Mouse (Mus musculus) kidney, postnatal 0 days (tissue): Measurements from ENCODE around the gene Rapgef4. TPM values are rescaled to one million over a fixed set of nuclear protein-coding genes. Genes with fewer than 3 reads are reported as not detected.

ENCODE experiments used
- ATAC-seq: fragments of 200-750 bp; cut with Nextera tagmentation; replicated peaks from 2 replicates; pipeline ENCODE4 v1.8.0; 2017; ENCODE audit warnings: low read depth, moderate number of reproducible peaks, moderate TSS enrichment, moderate library complexity; ENCODE audit not compliant: low FRiP score
- DNase-seq: peaks from one replicate; pipeline ENCODE4 v3.0.0-alpha.2; 2016; ENCODE audit warnings: low spot score
- H3K27ac ChIP-seq: fragments of 300-500 bp; sonication (generic); 2 replicates; pipeline ENCODE4 v1.5.1; 2014; ENCODE audit warnings: mild to moderate bottlenecking
- H3K27me3 ChIP-seq: fragments of 300-500 bp; sonication (generic); 2 replicates; pipeline ENCODE4 v1.6.1; 2014; ENCODE audit warnings: low read length, mixed read lengths; ENCODE audit not compliant: insufficient read depth
- H3K36me3 ChIP-seq: fragments of 300-500 bp; sonication (generic); 2 replicates; pipeline ENCODE4 v1.6.1; 2014; ENCODE audit warnings: low read length, mixed read lengths; ENCODE audit not compliant: insufficient read depth
- H3K4me1 ChIP-seq: fragments of 300-500 bp; sonication (generic); replicated peaks from 2 replicates; pipeline ENCODE4 v1.6.1; 2014; ENCODE audit warnings: antibody characterized with exemption, low read length, mixed read lengths; ENCODE audit not compliant: insufficient read depth
- H3K4me2 ChIP-seq: fragments of 300-500 bp; sonication (generic); 2 replicates; pipeline ENCODE4 v1.6.1; 2014; ENCODE audit warnings: mild to moderate bottlenecking, low read length, moderate library complexity, mixed read lengths
- H3K4me3 ChIP-seq: fragments of 300-500 bp; sonication (generic); replicated peaks from 2 replicates; pipeline ENCODE4 v1.5.1; 2014; ENCODE audit warnings: low read depth, low read length
- H3K9ac ChIP-seq: fragments of 300-500 bp; sonication (generic); 2 replicates; pipeline ENCODE4 v1.6.1; 2014; ENCODE audit warnings: low read depth, low read length
- H3K9me3 ChIP-seq: fragments of 300-500 bp; sonication (generic); replicated peaks from 2 replicates; pipeline ENCODE4 v1.6.1; 2016; ENCODE audit warnings: low read length, inconsistent platforms, mixed read lengths
- CTCF ChIP-seq: IDR thresholded peaks from 2 replicates; pipeline ENCODE4 v1.5.1; 2016; ENCODE audit warnings: antibody characterized with exemption, low read depth, mild to moderate bottlenecking, moderate library complexity
- WGBS: fragments of 180-500 bp; shearing (Covaris S2); extraction: QIAGEN DNeasy Blood & Tissue Kit; methylation state at CpG from one replicate; pipeline ENCODE4 v1.1.7; 2014; 5-methylcytosine and 5-hydroxymethylcytosine counted together
- polyA plus RNA-seq: library from polyadenylated mRNA; unstranded; fragments of >200 nt; fragmentation: Nextera tagmentation; extraction: Ambion mirVana; gene quantifications from 2 replicates; pipeline ENCODE4 v1.2.1, GENCODE M21; 2015

Gene Rapgef4
- polyA plus RNA-seq, 1 experiment from 2014 or later = 4.6 TPM

- H3K9ac ChIP-seq = no peak overlapping the region
- DNase-seq (no peak), ATAC-seq (no peak)
- no peak for TF ChIP-seq CTCF
- no peaks in the 10 kb centered on the region for H3K36me3 ChIP-seq
- no peak overlapping the region for H3K4me3 ChIP-seq
- no peak overlapping the region for H3K4me2 ChIP-seq
- no peak overlapping the region for H3K27ac ChIP-seq
- no peaks in the 10 kb centered on the region for H3K27me3 ChIP-seq
- no peaks in the 10 kb centered on the region for H3K9me3 ChIP-seq
- WGBS = 84% methylated on average over 2 of the region's 2 CpGs
- H3K4me1 ChIP-seq = 0 out of 2 replicates have a peak, but pooled peaks cover 7% of the 10 kb centered on the region
Measured at GRCm38 (mm10) chr2:72199451-72199850, 218.4 kb downstream of the Rapgef4 start.

DNA sequence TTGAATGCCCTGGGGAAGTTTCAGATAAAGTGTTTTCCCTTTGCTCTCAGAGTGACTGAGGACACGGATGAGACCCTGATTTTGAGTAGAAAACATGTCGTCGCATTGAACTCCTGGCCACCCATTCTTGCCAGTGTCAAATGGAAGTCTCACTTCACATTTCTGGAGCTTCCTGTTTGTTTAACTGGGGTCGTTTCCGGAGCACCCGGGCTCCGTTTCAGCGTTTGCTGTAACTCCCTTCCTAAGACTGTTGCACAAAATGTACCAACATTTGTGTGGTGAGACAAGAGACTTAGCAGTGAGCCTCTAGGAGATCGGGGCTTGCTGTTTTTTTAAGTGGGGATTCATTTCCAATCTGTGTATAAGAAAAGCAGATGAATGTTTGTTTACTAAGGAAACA is 220.5 kb downstream of the Rapgef4 start:
- peak; percentile 57 for DNase-seq
- H3K27me3 ChIP-seq = no peaks in the 10 kb centered on the region
- peak overlapping the region; percentile 57; the same call in 1 of the 2 replicates for H3K27ac ChIP-seq
- no peak overlapping the region for H3K4me3 ChIP-seq
- TF ChIP-seq CTCF = no peak
- no peak overlapping the region for H3K9ac ChIP-seq
- no peak for ATAC-seq
- H3K4me2 ChIP-seq = no peak overlapping the region
- 20% methylated on average over 9 of the region's 9 CpGs for WGBS
- no peaks in the 10 kb centered on the region for H3K9me3 ChIP-seq
- 0 out of 2 replicates have a peak, but pooled peaks cover 7% of the 10 kb centered on the region for H3K4me1 ChIP-seq
- no peaks in the 10 kb centered on the region for H3K36me3 ChIP-seq

GRCm38 (mm10) chr2:72202252-72202651 is 221.2 kb downstream of the Rapgef4 start:
- WGBS = 74% methylated on average over 6 of the region's 6 CpGs

GRCm38 (mm10) chr2:72203609-72204008 is 222.6 kb downstream of the Rapgef4 start:
- Histone ChIP-seq H3K9ac (no peak overlapping the region), H3K27me3 (no peaks in the 10 kb centered on the region), H3K4me3 (no peak overlapping the region), H3K27ac (no peak overlapping the region), H3K4me2 (peak overlapping the region; percentile 31), H3K9me3 (no peaks in the 10 kb centered on the region), H3K36me3 (no peaks in the 10 kb centered on the region), H3K4me1 (0 out of 2 replicates have a peak, but pooled peaks cover 7% of the 10 kb centered on the region)
- peak; percentile 84 for ATAC-seq
- TF ChIP-seq CTCF = peak; percentile 96
- DNase-seq = peak; percentile 94
- WGBS = 14% methylated on average over 5 of the region's 5 CpGs

More at GRCm38 (mm10) chr2:72202252-72202651, 221.2 kb downstream of the Rapgef4 start:
- ATAC-seq (no peak), DNase-seq (no peak)
- no peaks in the 10 kb centered on the region for H3K36me3 ChIP-seq
- H3K9ac ChIP-seq = no peak overlapping the region
- no peak overlapping the region for H3K4me2 ChIP-seq
- H3K4me3 ChIP-seq = no peak overlapping the region
- H3K9me3 ChIP-seq = no peaks in the 10 kb centered on the region
- H3K4me1 ChIP-seq = 0 out of 2 replicates have a peak, but pooled peaks cover 7% of the 10 kb centered on the region
- H3K27ac ChIP-seq = 0 out of 2 replicates have a peak overlapping the region, but pooled peaks have one; percentile 20
- no peaks in the 10 kb centered on the region for H3K27me3 ChIP-seq
- TF ChIP-seq CTCF = no peak

- no peak for TF ChIP-seq CTCF
- Histone ChIP-seq H3K4me2 (no peak overlapping the region), H3K27me3 (no peaks in the 10 kb centered on the region), H3K9me3 (no peaks in the 10 kb centered on the region), H3K36me3 (no peaks in the 10 kb centered on the region), H3K4me1 (0 out of 2 replicates have a peak, but pooled peaks cover 7% of the 10 kb centered on the region), H3K9ac (no peak overlapping the region), H3K27ac (no peak overlapping the region), H3K4me3 (no peak overlapping the region)
- 85% methylated on average over 5 of the region's 5 CpGs for WGBS
- ATAC-seq (no peak), DNase-seq (no peak)
Measured at GRCm38 (mm10) chr2:72205869-72206268, 224.8 kb downstream of the Rapgef4 start.

GRCm38 (mm10) chr2:72206530-72207248 is 225.6 kb downstream of the Rapgef4 start:
- 82% methylated on average over 4 of the region's 4 CpGs for WGBS
- H3K36me3 ChIP-seq = no peaks in the 10 kb centered on the region
- no peaks in the 10 kb centered on the region for H3K27me3 ChIP-seq
- H3K4me2 ChIP-seq = no peak overlapping the region
- ATAC-seq (no peak), DNase-seq (no peak)
- no peak overlapping the region for H3K9ac ChIP-seq
- H3K9me3 ChIP-seq = no peaks in the 10 kb centered on the region
- TF ChIP-seq CTCF = no peak
- 0 out of 2 replicates have a peak, but pooled peaks cover 7% of the 10 kb centered on the region for H3K4me1 ChIP-seq
- no peak overlapping the region for H3K4me3 ChIP-seq
- H3K27ac ChIP-seq = no peak overlapping the region
